Mouse (Mus musculus): Measurements from ENCODE around the gene Rgs21.

DNA sequence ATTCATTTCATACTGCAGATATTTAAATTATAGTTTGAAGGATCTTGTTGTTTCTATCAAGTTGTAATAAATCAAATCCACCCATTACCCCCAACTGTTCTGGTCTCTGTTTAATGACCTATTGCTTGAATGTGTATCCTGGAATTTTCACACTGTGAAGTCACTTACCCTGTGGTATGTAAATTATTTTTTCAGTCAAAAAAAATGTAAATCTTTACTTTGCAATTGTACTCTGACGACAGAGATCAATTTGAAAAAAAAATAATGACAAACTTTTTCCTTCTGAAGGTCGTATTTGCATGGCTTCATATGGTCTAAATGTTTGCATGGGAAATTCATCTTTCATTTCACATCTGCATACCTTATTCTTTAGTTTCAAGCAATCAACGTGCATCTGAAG, at the start of gene Rgs21:
- TF ChIP-seq POLR2A (IDR thresholded peaks at IDR 0.05; ENCODE audit: low read depth, low read length) = no peak
- TF ChIP-seq CTCF (IDR thresholded peaks at IDR 0.05; ENCODE audit: borderline replicate concordance, insufficient read depth, low read length) = no peak
